Mouse (Mus musculus): ENCODE measurements around the gene Arid1b.
"Not testable (repeated sequence)": the region's sequence is repeated elsewhere in the genome, so short reads cannot be mapped to it uniquely, and the experiment has no call there.

The Arid1b gene

DNA sequence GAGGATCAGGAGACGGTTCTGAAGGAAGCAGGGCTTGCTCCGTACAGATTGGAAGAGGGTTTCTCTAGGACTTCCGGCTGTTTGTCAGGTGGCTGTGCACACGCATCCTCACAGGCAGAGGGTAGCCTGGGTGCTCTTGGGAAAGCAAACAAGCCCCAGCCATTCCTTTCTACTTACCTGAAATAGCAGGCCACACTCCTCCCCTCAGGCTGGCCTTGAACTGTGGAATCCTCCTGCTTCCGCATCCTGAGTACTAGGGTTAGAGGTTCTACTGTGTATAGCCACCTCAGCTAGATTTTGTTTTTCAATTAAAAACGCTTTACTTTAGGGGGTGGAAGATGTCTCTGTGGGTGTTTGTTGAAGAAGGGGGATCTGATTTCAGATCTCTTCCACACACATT is 90.9 kb downstream of the Arid1b start:
- no peak for DNase-seq (ENCODE audit: low read depth, low spot score)

DNA sequence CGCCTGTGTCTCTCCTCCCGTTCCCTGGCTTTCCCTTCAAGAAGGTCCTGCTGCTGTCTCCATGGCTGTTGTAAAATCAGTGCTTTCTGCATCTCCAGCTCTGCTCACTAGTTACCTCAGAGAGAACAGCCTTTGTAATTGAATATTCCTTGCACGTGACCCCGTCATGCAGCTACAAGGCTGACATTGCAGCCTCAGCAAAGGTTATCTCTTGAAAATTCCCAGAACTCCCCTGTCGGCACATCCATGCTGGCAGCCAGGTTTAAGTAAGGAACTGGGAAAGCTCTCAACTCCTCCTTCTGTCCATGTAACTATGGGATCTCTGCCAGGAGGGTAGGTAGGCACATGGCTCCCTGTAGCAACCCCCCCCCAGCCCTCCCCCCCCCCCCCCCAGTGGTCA is 91.8 kb downstream of the Arid1b start:
- no peak for DNase-seq (ENCODE audit: low read depth, low spot score)

DNA sequence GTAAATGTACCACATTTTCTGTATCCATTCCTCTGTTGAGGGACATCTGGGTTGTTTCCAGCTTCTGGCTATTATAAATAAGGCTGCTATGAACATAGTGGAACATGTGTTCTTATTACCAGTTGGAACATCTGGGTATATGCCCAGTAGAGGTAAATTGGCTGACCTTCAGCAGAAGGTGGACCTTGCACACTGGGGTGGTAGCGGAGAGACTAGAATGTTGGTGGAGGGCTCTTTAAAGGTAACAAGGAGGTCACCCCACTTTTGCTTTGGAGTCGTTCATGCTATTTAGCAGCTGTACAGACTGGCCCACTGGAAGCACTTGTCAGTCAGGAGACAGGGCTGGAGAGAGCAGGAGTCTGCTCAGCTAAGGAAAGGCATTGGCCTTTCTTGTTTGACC is 94.1 kb downstream of the Arid1b start:
- DNase-seq (ENCODE audit: low read depth, low spot score): not testable (repeated sequence)

DNA sequence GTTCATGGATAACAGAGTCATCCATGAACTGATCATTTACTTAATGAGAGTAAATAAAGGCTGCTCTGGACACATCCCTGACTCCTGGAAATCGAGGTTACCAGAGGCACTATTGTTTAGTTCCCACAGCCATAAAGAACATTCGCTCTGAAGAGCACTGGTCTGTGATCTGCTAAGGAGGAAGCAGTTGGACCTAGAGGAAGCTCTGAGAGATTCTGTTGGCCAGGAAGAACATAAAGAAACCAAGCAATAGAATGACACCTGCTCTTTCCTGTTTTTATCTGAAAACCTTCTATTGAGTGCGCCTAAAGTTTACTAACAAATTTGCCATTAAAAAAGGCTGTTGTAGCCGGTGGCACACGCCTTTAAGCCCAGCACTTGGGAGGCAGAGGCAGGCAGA is 94.7 kb downstream of the Arid1b start:
- no peak for DNase-seq (ENCODE audit: low read depth, low spot score)

DNA sequence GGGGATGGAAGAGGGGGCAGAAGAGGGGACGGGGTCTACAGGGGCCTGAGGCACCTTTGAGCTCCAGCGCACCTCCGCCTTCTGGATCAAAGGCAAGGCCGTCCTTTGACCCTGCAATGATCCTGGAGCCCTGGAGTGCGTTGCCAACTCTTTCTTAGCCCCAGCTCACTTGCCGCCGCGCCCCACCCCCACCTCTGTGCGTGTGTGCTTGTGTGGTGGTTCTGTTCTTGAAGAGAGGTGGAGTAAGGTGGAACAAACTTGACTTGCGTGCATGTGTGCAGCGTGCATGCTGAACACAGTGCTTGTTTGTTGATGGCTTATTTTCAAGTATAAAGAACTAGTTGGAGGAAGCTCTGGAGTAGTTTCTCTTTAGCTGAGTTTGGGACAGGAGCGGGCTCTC is 95.4 kb downstream of the Arid1b start:
- DNase-seq (ENCODE audit: low read depth, low spot score): no peak

DNA sequence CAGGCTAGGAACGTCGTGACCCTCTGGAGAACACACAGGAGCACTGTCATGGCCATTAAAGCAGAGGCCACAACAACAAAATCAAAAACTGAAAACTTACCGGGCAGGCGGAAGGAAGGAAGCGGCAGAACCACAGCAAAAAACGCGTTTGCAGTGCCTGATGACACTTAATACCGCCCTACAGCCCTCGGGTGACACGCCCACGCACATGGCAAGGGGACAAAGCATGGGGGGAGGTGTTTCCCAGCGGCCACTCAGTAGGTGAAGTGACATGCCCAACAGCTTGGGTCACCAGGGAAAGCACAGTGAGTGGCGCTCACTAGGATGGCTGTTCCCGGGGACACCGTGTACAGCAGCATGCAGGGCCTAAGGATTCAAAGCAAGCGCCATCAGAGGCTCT is 97.4 kb downstream of the Arid1b start:
- DNase-seq (ENCODE audit: low read depth, low spot score): no peak

DNA sequence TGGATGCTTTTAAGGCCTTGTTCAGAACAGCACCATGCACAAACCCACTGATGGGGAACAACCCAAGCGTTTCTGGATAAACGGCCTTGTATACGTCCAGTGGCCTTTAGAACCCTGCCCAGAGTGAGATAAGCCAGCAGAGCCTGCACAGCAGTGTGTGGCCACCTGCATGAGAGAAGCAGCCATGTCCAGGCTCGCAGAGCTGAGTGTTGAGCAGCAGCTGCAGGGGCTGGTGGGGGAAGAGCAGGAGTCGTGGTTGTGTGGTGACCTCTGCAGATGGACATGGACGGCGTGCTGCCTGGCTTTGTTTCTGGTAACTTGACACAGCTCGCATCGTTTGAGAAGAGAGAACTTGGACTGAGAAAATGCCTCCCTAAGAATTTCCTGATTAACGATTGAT is 97.8 kb downstream of the Arid1b start:
- DNase-seq (ENCODE audit: low read depth, low spot score): no peak

DNA sequence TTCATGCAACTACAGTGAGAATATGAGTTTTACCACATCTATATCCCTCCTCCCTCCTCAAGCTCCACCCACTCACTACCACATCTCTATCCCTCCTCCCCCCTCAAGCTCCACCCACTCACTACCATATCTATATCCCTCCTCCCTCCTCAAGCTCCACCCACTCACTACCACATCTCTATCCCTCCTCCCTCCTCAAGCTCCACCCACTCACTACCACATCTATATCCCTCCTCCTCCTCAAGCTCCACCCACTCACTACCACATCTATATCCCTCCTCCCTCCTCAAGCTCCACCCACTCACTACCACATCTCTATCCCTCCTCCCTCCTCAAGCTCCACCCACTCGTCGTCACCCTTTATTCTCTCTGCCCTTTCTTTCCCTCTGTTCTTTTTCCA is 99.2 kb downstream of the Arid1b start:
- DNase-seq (ENCODE audit: low read depth, low spot score): not testable (repeated sequence)

DNA sequence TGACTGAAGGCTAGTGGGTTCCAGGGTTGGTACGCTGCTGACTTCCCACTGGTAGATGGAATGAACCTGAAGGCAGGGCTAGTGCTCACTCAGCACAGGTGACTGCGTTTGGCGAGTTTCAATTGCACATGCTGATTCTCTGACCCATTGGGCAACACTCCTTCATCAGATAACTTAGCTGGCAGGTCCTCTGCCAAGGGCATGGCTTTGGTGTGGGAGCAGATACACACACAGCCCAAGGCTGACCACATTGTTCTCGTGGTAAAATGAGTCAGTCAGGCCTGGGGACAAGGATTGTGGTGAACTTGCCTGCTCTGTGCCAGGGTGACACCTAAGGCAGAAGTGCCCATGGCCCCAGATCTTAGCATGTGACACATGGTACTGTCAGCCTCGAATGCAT is 100.5 kb downstream of the Arid1b start:
- no peak for DNase-seq (ENCODE audit: low read depth, low spot score)

DNA sequence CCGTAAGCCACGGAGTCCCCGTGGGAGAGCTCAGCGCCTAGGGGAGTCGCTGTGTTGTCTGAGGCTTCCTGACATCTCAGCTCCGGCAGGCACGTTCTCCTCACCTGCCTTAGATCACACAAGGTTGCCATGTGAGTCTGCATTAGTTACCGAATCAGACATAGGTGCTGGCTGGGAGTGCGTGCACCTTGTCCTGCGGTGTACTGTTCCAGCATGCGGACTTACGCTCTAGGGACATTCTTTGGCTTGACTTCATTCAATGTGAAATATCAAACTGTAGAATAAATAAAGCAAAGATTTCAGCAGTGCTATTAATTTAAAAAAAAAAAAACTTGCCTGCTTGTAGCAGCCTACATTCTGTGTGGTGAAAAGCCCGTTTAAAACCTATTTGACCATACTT is 101.6 kb downstream of the Arid1b start:
- DNase-seq (ENCODE audit: low read depth, low spot score): no peak

DNA sequence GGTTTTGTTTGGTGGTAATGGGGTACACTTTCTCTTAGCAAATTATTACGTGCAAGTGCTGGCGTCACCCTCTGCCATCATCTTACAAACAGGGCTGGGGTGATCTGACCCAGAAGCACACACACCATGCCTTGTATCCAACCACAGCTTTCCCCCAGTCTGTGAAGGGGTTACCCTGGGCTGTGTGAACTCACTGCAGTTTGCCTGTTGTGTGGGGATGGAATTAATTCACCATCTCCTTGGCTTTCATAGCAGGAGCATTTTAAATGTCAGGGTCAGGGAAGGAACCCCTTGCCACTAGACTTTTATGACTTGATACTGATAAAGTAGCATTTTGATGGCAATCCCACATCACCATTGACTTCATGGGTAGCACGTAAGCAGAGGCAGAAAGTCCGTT is 102.9 kb downstream of the Arid1b start:
- DNase-seq (ENCODE audit: low read depth, low spot score): no peak

DNA sequence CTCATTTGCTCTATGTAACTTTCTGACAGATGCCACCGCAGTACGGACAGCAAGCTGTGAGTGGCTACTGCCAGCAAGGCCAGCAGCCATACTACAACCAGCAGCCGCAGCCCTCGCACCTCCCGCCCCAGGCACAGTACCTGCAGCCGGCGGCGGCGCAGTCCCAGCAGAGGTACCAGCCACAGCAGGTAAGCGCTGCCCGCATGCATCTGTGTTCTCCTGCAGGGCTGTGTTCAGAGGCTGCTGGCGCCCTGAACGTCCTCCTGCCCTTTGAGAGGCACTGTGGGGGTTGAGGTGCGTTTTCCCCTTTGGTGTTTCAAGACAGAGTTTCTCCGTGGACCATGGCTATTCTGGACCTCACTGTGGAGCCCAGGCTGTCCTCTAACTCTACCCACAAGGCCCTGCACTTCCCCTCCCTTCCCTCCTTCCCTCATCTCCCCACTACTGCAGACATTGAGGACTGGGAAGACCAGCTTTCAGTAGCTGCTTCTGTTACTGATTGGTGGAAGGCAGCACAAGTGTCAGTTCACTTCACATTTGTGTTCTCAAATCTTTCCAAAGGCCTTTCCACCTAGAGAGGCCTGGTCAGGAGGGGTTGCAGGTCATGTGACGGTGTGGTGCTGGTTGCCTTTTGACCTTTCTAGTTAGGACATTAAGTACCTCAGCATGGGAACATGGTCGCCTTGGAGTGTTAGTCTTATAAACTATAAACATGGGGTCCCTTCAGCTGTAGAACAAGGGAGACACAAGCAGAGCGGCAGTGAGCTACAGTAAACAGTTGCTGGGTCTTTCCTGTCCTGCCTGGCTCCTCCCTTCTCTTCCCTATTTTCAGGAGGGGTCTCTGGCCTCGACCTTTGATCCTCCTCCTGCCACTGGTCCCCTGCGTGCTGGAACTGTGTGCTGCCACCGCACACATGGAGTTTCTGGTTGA is 103.7 kb downstream of the Arid1b start:
- no peak for DNase-seq (ENCODE audit: low read depth, low spot score)

DNA sequence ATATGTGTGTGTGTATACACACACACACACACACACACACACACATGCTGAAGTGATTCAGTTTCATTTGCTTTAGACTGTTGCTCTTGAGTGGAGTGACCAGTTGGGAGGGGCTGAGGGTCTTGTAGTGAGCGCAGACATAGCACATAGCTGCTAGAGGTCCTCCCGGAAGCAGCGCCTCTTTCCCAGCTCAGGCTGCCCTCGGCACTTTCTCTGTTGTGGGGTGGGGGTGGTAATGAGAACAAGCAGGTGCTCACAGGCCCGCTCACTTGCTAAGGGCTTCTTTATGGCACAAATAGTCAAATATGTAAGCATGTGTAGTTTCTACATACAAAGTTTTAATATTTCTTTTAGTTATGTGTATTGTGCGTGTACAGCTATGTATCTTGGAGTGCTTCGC is 104.6 kb downstream of the Arid1b start:
- no peak for DNase-seq (ENCODE audit: low read depth, low spot score)

DNA sequence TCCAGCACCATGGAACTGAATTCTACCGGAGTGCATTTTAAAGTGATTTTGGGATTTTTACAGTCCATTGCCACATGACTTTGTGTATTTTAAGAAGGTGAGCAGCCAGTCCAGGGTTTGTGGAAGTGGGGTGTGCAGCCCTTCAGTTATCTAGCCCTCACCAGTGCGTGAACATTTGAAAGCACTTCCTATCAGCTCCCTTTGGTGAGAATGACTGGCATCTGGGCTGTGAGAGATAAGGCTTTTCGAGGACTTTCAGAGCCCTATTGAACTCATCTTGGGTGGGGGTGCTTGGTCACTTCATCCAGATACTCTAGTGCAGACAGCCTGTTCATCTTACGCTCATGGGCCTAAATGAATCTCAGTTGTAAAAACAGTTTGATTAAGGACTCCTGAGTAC is 105.1 kb downstream of the Arid1b start:
- peak; percentile 85 for DNase-seq (ENCODE audit: low read depth, low spot score)

DNA sequence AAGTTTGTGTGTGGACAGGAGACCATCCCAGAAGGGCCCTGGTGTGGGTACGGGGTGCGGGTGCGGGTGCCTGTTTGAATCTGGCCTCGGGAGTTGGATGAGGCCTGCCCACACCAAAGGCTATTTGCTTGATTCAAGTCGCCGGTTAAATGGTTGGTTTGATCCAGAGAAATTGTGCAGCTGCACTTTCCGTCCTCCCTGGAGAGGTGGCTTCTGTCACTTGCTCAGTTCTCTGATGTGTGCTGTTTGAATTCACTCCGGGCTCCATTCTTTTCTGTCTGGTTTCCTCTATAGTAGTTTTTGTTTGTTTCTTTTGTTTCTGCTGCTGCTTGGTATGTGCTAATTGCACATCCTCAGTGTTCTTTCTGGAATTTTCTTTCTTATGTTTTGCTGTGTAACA is 107.0 kb downstream of the Arid1b start:
- DNase-seq (ENCODE audit: low read depth, low spot score): no peak

DNA sequence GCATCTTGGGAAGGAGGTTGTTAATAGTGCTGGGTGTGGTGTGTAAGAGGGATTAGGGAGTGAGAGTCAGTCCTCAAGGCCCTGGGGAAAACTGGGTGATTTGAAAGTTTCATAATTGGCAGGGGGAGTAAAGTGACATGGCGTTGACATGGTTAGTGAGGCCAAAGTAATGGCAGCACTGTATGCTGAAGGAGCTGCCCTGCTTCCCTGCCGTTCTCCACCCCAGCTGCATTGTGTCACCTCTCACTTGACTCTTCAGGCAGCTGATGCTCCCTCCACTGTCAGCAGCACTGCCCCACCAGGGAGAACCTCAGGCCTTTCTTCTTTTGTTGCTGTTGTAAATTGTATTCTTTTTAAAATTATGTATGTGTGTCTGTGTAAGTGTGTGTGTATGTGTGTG is 107.8 kb downstream of the Arid1b start:
- no peak for DNase-seq (ENCODE audit: low read depth, low spot score)

DNA sequence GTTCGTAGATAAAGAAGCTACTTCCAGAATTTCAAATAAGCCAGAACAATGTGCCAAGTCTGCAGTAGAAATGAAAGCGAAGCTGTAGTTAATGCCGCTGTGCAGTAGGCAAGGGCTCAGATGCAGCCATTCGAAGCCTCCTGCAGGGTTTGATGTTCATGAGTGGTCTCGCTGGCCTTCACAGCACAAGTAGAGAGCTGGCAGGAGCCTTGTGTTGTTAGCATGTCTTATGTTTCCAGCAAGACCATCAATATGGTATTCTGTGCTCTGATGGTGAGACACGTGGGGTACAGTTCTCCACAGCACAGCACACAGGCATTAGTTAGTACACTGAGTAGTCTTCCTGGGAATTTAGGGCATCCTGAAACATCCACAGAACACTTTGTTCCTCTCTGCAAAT is 111.6 kb downstream of the Arid1b start:
- DNase-seq (ENCODE audit: low read depth, low spot score): no peak

DNA sequence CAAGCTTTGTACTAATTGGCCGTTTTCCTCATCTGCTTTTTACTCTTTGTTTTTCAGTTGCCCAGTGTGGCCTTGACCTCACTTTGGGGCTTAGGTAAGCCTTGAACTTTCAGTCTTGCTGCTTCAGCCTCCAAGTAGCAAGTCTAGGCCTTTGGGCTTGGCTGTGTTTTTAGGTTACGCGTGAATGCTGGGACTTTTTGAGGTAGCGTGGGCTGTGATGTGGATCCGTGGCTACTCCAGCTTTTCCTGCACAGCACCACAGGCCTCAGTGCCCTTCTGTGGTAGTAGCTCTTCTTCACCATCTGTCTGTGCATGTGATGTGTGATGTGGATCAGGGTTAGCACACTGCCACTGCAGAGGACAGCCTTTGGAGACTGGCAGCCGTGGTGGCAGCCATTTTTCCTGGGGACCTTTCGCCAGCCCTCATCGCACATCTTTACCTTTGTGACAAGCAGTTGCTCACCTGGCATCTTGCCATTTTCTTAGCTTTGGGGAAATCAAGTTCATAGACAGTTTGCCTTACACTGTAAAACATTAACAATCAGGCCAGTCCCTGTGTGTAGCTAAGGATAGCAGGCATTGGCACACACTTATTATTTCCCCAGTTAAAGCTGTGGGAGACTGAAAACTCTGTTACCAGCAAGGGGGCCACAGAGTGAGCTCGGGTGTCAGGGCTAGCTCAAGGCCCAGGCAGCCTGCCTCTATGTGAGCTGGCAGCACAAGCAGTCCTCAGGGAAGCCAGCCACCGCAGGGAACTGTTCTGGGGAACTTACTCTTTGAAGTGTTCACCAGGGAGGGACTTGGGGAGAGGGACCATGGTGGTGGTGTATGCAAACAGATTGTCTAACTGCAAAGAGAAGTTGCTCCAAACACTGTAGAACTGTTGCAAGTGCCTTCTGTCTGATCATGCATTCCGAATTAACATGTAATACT is 112.4 kb downstream of the Arid1b start:
- DNase-seq (ENCODE audit: low read depth, low spot score): no peak

DNA sequence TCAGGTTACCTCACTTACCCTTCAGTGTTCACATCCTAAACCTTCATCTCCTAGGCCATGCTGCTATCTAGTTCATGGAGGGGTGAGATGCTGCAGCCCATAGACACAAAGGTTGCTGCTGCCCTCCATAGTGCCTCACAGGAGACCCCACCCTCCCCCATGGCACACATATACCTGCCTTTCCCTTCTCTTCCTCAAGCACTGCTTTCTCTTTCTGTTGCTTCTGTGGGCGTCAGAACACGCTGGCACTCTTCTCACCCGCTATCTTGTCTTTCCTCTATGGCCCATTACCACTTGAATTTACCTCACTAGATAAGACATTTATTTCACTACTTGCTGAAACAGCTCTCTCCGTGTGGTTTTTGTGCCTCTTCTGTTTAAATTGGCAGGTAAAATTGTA is 113.4 kb downstream of the Arid1b start:
- DNase-seq (ENCODE audit: low read depth, low spot score): no peak

DNA sequence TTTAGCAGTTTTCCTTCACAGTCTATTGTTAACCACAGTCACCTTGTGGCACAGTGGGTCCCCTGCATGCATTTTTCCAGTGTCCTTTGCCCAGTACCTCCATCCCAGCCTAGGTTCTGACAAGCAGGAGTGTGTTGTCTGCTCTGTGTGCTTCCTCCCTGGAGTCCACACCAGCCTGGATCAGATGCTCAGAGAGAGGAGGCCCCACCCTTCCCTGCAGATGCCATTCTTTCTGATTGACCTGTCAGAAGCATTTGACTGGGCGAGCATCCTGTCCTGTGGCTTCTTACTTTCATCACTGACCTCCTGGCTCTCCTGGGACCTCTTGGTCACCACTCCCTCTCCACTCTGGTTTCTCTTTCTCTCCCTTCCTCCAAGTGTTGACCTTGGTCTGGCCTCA is 113.9 kb downstream of the Arid1b start:
- DNase-seq (ENCODE audit: low read depth, low spot score): no peak

DNA sequence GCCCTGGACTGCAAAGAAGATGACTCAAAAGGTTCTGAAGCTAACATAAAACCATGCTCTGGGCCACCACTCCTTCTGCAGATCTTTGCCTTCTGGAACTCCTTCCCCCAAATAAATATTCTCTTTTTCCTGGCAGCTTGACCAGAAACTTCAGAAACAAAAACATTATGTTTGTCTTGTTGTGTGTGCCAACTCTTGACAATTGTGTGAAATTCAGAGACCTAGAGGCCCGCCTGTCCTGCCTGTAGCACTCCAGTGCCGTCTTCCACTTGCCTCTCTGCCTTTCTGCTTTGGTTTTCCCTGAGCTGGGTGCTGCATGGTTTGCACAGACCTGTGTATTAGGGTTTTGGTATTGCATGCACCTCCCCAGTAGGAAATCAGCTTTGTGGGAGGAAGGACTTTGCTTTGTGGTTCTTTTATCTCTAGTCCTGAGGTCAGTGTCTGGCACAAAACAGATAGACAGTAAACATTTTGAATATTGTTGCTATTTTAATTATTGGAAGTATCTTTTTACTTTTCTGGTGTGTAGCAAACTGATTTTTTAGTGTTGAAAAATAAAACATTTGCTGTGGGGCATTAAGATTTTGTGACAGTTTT is 114.5 kb downstream of the Arid1b start:
- no peak for DNase-seq (ENCODE audit: low read depth, low spot score)

DNA sequence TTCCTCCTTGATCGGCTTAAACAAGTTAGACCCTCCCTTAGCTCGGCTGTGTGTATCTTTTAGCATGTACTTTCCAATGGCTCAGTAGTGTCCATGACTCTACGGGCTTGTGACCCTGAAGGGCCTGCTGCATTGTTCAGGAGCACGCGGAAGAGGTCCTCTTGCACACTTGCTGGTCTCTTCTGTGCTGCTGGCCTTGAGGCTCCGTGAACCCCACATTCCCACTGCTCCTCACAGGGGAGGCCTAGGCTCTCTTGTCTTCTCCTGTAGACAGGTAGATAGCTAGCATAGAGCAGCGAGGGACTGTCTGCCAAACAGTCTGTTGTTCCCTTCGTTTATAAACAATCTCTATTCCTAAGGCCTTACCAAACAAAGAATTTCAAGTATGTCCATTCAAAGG is 115.2 kb downstream of the Arid1b start:
- no peak for DNase-seq (ENCODE audit: low read depth, low spot score)
